Mouse (Mus musculus): ENCODE measurements around the gene Ecsit. TPM values are rescaled to one million over a fixed set of nuclear protein-coding genes. Genes with fewer than 3 reads are reported as not detected.

The Ecsit gene
- polyA plus RNA-seq, 1 experiment from 2014 or later, result 55.0 TPM

Small RNA genes lying within 50 kb of the gene (microRNA-seq; reads per million reads assigned to microRNA genes)
- not detected for gene Mir7084

Other genes with a start within 250 kb of the Ecsit start
- gene Angptl8, start 249.9 kb downstream of the Ecsit start, polyA plus RNA-seq (2015; fragmentation: Nextera tagmentation; extraction: Ambion mirVana), result 1.2 and 2.1 TPM in 2 replicates
- gene Dock6, start 232.8 kb downstream of the Ecsit start, polyA plus RNA-seq (2015; fragmentation: Nextera tagmentation; extraction: Ambion mirVana), result 38.3 and 54.7 TPM in 2 replicates
- gene Rab3d, start 167.2 kb downstream of the Ecsit start, polyA plus RNA-seq (2015; fragmentation: Nextera tagmentation; extraction: Ambion mirVana), result 9.7 and 15.6 TPM in 2 replicates
- 2.7 and 3.5 TPM in 2 replicates for gene Ccdc159, start 158.0 kb downstream of the Ecsit start, polyA plus RNA-seq (2015; fragmentation: Nextera tagmentation; extraction: Ambion mirVana)
- gene Tmem205, start 157.9 kb downstream of the Ecsit start, polyA plus RNA-seq (2015; fragmentation: Nextera tagmentation; extraction: Ambion mirVana), result 36.9 and 44.9 TPM in 2 replicates
- 3.2 and 5.7 TPM in 2 replicates for gene Plppr2, start 148.4 kb downstream of the Ecsit start, polyA plus RNA-seq (2015; fragmentation: Nextera tagmentation; extraction: Ambion mirVana)
- 4.4 and 5.2 TPM in 2 replicates for gene Swsap1, start 129.7 kb downstream of the Ecsit start, polyA plus RNA-seq (2015; fragmentation: Nextera tagmentation; extraction: Ambion mirVana)
- 2.9 and 4.7 TPM in 2 replicates for gene Epor, start 121.9 kb downstream of the Ecsit start, polyA plus RNA-seq (2015; fragmentation: Nextera tagmentation; extraction: Ambion mirVana)
- gene Rgl3, start 96.0 kb downstream of the Ecsit start, polyA plus RNA-seq (2015; fragmentation: Nextera tagmentation; extraction: Ambion mirVana), result 1.8 and 3.0 TPM in 2 replicates
- gene Ccdc151, start 82.8 kb downstream of the Ecsit start, polyA plus RNA-seq (2015; fragmentation: Nextera tagmentation; extraction: Ambion mirVana), result 0.35 and 0.77 TPM in 2 replicates
- gene Prkcsh, start 82.6 kb downstream of the Ecsit start, polyA plus RNA-seq (2015; fragmentation: Nextera tagmentation; extraction: Ambion mirVana), result 60.3 and 83.6 TPM in 2 replicates
- gene Elavl3, start 33.4 kb downstream of the Ecsit start, polyA plus RNA-seq (2015; fragmentation: Nextera tagmentation; extraction: Ambion mirVana), result 0.14 and 1.0 TPM in 2 replicates
- not detected in 2 replicates for gene Gm49318, start 14.2 kb downstream of the Ecsit start, polyA plus RNA-seq (2015; fragmentation: Nextera tagmentation; extraction: Ambion mirVana)
- 8.5 and 11.3 TPM in 2 replicates for gene Zfp653, start 14.1 kb downstream of the Ecsit start, polyA plus RNA-seq (2015; fragmentation: Nextera tagmentation; extraction: Ambion mirVana)
- 145 and 157 TPM in 2 replicates for gene Cnn1, start 13.8 kb upstream of the Ecsit start, polyA plus RNA-seq (2015; fragmentation: Nextera tagmentation; extraction: Ambion mirVana)
- 96.9 and 115 TPM in 2 replicates for gene Elof1, start 31.7 kb upstream of the Ecsit start, polyA plus RNA-seq (2015; fragmentation: Nextera tagmentation; extraction: Ambion mirVana)
- 3.0 and 10.3 TPM in 2 replicates for gene Acp5, start 50.3 kb upstream of the Ecsit start, polyA plus RNA-seq (2015; fragmentation: Nextera tagmentation; extraction: Ambion mirVana)
- gene Pigyl, start 71.4 kb upstream of the Ecsit start, polyA plus RNA-seq (2015; fragmentation: Nextera tagmentation; extraction: Ambion mirVana), result 48.6 and 49.2 TPM in 2 replicates
- 0.13 and 0.52 TPM in 2 replicates for gene Zfp872, start 102.7 kb upstream of the Ecsit start, polyA plus RNA-seq (2015; fragmentation: Nextera tagmentation; extraction: Ambion mirVana)
- 17.8 and 22.1 TPM in 2 replicates for gene Zfp809, start 140.3 kb upstream of the Ecsit start, polyA plus RNA-seq (2015; fragmentation: Nextera tagmentation; extraction: Ambion mirVana)
- gene Zfp599, start 174.5 kb upstream of the Ecsit start, polyA plus RNA-seq (2015; fragmentation: Nextera tagmentation; extraction: Ambion mirVana), result 3.5 and 4.3 TPM in 2 replicates
- 10.8 and 14.2 TPM in 2 replicates for gene Zfp810, start 222.2 kb upstream of the Ecsit start, polyA plus RNA-seq (2015; fragmentation: Nextera tagmentation; extraction: Ambion mirVana)